ENCODE assay signal across 27 mouse cellular contexts in genomic region chr7:122280334-122280733, GRCm38 (mm10).
"Had no signal": no experiment of that assay in that cellular context is flagged by ENCODE, and none has a peak within 500 bp of the region (broad histone marks: within the 10 kb centered on the region; RNA-seq: fewer than 3 reads in every experiment).

No protein-coding gene starts in this region.

- H3K27ac ChIP-seq: heart, embryonic 13.5 days; heart, embryonic 15.5 days; hindbrain, embryonic 10.5 days; hindbrain, embryonic 12.5 days; hindbrain, embryonic 14.5 days; intestine, embryonic 15.5 days; layer of hippocampus, adult 2 months; limb, embryonic 13.5 days; limb, embryonic 15.5 days; liver, embryonic 12.5 days; liver, embryonic 14.5 days had no signal

- H3K9ac ChIP-seq: heart, embryonic 13.5 days; heart, embryonic 15.5 days; hindbrain, embryonic 12.5 days; hindbrain, embryonic 14.5 days; intestine, embryonic 15.5 days; limb, embryonic 13.5 days; limb, embryonic 15.5 days; liver, embryonic 12.5 days; liver, embryonic 14.5 days had no signal

- H3K36me3 ChIP-seq: heart, embryonic 13.5 days; heart, embryonic 15.5 days; hindbrain, embryonic 10.5 days; hindbrain, embryonic 12.5 days; intestine, embryonic 15.5 days; limb, embryonic 13.5 days; limb, embryonic 15.5 days; liver, embryonic 12.5 days had no signal

- H3K27me3 ChIP-seq: hindbrain, embryonic 12.5 days; limb, embryonic 15.5 days; liver, embryonic 12.5 days had no signal

- ATAC-seq: hindbrain, embryonic 16.5 days; inflammation-experienced regulatory T-cells, adult 6 months; intestine, embryonic 15.5 days; intestine, postnatal 0 days; liver, embryonic 12.5 days had no signal

- H3K4me3 ChIP-seq: heart, embryonic 13.5 days; heart, embryonic 15.5 days; hindbrain, embryonic 10.5 days; hindbrain, embryonic 12.5 days; intestine, embryonic 15.5 days; layer of hippocampus, adult 2 months; limb, embryonic 13.5 days; limb, embryonic 15.5 days; liver, embryonic 12.5 days had no signal

- H3K4me1 ChIP-seq: heart, embryonic 13.5 days; heart, embryonic 15.5 days; hindbrain, embryonic 10.5 days; hindbrain, embryonic 12.5 days; intestine, embryonic 15.5 days; limb, embryonic 13.5 days; limb, embryonic 15.5 days; liver, embryonic 12.5 days had no signal

- DNase-seq: gastrocnemius, postnatal 14 days; gastrocnemius, postnatal 36 days; heart, adult 18-20 months; heart, postnatal 14 days; heart, postnatal 36 days; kidney, adult 18-20 months; kidney, adult 8-10 months; kidney, postnatal 10 days; kidney, postnatal 25 days; kidney, postnatal 4 days; layer of hippocampus, adult 9-11 months; layer of hippocampus, postnatal 36 days; left cerebral cortex, postnatal 4 days had no signal
